Mouse (Mus musculus): ENCODE measurements at regions not wholly inside any gene's neighbourhood (a gene's known extent, or its start where the extent isn't known, plus 50 kb on each side); places are given as distances from the start of the nearest gene placed in this dataset.
"Not testable (repeated sequence)": the region's sequence is repeated elsewhere in the genome, so short reads cannot be mapped to it uniquely, and the experiment has no call there.

DNA sequence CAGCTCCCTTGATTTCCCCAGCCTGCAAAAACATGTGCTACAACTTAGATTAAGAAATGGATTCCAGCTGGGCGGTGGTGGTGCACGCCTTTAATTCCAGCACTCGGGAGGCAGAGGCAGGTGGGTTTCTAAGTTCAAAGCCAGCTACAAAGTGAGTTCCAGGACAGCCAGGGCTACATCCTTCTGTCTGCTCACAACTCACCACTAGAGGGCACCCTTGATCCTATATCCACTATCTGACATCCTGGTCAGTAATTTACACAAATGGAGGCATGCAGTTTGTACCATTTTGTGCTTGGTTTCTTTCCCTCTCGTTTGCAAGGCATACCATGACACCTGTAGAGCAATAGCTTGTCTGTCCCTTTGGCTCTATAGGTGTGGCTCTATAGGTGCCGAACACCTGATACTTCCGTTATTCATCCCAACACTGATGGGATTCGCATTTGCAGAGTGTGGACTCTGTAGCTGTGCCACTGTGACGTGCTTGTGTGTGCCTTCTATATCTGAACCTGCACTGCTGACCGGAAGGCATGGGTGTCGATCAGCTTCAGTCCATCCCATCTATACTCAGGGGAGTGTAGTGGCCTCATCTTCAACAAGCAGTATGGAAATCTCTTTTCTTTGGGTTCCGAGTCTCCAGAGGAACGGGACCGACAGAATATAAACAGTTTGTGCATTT is 108.4 kb upstream of the Spata13 start:
- no peak for DNase-seq (ENCODE audit: low spot score)

- DNase-seq (ENCODE audit: low spot score), result no peak
Measured at GRCm38 (mm10) chr14:60525979-60526378, 107.8 kb upstream of the Spata13 start.

DNA sequence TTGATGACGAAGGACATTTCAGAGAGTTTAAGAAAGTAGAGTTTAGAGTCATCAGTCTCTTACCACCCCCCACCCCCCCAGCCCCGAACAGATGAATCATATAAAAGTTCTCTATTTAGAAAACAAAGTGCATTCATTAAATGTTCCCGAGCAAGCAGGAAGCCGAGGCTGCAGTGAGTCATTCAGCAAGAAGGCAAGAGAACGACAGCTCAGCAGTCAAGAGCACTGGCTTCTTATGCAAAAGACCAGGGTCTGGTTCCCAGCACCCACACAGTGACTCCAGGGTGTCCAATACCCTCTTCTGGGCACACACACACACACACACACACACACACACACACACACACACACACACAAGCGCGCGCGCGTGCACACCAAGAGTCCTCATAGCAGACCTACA is 107.0 kb upstream of the Spata13 start:
- no peak for DNase-seq (ENCODE audit: low spot score)

DNA sequence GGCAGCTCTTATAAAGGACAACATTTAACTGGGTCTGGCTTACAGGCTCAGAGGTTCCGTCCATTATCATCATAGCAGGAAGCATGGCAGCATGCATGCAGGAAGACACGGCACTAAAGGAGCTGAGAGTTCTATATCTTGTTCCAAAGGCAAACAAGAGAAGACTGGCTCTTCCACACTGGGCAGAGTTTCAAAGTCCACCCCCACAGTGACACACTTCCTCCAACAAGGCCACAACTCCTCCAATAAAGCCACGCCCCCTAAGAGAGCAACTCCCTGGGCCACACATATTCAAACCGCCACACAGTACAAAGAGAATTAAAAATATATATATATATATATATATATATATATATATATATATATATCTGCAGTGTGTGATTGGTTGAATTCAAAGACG is 105.8 kb upstream of the Spata13 start:
- DNase-seq (ENCODE audit: low spot score), result no peak

DNA sequence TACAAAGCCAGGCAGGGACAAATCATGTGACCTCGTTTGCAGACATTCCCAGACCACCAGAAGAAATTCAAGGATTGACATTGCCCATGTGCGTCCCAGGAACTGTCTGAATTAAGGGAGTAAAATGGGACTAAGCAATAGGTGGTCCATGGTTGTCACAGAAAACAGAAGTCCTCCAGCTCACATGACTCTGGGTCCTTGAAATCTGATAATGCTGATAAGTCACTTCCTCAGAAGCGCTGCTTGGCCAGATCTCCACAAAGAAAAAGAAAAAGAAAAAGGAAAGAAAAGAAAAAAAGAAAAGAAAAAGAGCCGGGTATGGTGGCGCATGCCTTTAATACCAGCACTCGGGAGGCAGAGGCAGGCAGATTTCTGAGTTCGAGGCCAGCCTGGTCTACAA is 105.3 kb upstream of the Spata13 start:
- no peak for DNase-seq (ENCODE audit: low spot score)

DNA sequence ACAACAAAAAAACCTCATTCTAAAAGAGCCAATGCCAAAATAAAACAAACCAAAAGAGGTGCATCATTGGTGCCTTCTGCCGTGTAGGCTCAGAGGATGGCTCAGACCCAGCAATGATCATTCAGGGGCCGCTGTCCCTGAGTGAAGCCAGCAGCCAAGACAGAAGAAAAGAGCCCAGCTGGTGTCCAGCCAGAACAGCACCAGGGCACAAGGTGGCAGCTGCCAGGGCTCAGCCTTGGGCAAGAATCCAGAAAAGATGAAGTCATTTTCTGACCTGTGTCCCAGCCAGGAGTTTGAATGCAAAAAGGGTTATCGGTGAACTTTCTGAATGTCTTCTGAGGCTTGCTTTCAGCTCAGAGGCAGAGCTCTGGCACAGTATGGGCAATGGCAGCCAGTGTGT is 104.8 kb upstream of the Spata13 start:
- DNase-seq (ENCODE audit: low spot score), result peak; percentile 67

GRCm38 (mm10) chr14:60529646-60530347 is 104.0 kb upstream of the Spata13 start:
- DNase-seq (ENCODE audit: low spot score), result no peak

DNA sequence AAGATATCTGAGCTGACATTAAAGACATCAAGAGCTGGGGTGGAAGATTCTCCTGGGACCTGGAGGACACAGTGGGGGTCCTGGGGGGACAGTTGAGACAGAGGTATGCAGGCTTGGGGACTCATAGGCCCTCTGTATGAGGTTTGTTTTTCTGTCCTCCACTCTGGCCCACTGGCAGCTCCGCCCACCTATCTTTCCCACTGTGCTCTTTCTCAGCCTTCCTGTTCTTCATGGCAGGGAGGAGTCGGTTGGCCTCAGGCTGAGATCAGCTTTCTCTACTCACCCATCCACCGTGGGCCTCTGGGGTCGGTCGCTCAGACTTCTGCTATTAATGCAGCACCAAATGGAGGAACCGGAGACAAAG is 103.5 kb upstream of the Spata13 start:
- DNase-seq (ENCODE audit: low spot score), result no peak

DNA sequence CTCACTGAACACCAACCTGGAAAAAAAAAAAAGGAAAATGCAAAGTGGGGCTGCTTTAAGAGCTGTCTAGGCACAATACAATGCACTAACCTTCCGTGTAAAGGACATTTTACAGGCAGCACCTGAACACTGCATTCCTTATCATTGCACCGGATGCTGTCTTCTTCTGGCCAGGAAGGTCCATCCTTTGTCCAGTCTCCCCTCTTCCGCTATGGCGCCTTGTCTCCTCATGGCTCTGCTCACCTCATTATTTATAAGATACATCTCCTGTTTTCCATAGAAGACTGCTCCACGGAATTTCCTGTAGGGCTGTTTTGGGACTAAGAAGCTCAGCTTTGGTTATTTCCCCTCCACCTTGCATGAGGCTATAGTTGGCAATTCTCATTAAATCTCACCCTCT is 102.8 kb upstream of the Spata13 start:
- DNase-seq (ENCODE audit: low spot score), result no peak

GRCm38 (mm10) chr14:60531766-60532165 is 102.0 kb upstream of the Spata13 start:
- no peak for DNase-seq (ENCODE audit: low spot score)

DNA sequence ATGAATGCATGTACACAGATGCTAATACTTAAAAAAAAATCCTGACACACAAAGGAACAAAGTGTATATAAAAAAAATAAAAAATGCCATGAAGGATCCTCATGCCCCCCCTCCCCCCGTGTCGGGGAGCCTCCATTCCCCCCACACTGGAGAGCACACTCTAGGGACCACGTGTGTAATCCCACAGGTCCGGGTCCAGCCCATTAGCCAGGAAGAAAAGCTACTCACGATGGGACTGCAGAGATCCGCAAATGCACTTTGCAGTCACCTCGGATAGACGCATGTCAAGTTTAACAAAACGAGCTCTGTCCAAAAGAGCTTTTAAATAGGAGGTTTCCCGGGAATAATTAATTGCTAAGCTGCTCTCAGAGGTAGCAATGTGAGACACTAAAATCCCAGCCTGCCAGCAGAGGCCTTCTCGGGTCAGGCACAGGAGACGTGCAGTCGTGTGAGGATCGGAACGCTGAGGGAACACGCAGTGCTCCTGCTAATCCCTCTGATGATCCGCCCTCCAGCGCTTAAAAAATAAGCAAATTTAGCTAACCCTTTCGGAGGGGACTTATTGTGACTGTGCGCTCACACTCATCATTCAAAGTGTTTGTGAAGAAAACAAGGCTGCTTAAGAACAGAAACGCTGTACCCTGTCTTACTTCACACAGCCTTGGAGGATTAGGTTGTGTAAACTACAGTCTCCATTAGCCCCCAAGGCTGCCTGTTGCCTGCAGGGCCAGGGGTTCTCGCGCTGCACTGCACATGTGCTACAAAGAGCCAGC is 100.2 kb upstream of the Spata13 start:
- DNase-seq (ENCODE audit: low spot score), result no peak

- no peak for DNase-seq (ENCODE audit: low spot score)
Measured at GRCm38 (mm10) chr14:60539040-60539439, 94.8 kb upstream of the Spata13 start.

GRCm38 (mm10) chr14:60540111-60540510 is 93.7 kb upstream of the Spata13 start:
- DNase-seq (ENCODE audit: low spot score), result no peak

DNA sequence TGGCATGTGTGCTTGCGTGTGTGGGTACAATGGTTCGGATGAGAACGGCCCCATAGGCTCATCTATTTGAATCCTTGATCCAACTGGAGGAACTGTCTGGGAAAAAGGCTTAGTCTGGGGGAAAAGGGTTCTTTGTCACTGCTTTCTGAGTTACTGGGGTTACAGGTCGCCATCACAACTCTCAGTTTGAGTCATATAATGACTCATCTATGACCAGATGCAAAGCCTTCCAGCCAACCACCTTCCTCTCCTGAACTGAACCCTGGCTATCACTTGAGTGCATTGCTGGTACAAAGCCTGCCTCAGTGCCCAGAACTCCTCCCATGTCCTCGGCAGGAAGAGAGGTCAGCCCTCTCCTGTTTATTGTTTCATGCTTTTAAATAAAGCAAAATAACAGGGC is 92.2 kb upstream of the Spata13 start:
- no peak for DNase-seq (ENCODE audit: low spot score)

GRCm38 (mm10) chr14:60544767-60545166 is 89.0 kb upstream of the Spata13 start:
- DNase-seq (ENCODE audit: low spot score), result no peak

DNA sequence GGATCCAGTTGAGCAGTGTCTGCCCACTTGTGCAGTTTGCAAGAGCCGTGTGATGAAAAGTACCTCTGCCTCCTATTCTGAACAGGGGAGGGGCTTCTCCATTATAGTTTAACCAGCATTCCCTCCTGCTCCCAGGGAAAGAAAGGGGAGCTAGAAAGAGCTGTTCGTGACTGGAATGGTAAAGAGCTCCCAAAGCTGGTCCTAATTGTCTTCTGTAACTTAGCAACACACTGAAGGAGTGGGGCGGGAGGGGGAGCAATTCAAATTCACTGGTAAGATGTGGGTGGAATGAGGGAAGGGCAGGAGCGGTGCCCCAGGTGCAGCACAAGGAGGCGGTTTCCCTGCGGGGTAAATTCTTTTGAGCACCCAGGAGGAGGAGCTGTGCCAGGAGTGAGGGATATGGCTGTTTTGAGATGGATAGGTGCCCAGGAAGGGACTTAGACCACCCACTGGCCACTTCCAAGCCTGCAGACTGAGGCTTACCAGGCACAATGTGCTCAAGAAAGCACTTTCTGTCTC is 79.5 kb upstream of the Spata13 start:
- DNase-seq (ENCODE audit: low spot score), result no peak

DNA sequence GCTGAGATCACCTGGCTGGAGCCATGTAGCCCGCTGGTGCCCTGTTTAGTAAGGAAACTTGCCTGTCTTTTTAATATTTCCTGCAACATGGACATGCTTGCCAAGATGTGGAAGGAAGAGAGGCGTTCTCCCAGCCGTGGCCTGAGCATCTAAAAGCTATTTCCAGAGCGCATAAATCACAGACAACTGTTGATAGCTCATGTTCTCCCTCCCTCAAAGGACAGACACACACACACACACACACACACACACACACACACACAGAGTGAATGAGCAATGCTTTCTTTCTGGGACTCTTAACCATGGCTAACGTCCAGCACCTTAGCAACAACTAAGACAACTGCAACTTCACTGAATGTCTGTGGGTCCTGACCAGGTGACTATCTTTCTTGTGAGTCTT is 77.3 kb upstream of the Spata13 start:
- no peak for DNase-seq (ENCODE audit: low spot score)

- DNase-seq (ENCODE audit: low spot score), result no peak
Measured at GRCm38 (mm10) chr14:60557020-60557419, 76.8 kb upstream of the Spata13 start.

DNA sequence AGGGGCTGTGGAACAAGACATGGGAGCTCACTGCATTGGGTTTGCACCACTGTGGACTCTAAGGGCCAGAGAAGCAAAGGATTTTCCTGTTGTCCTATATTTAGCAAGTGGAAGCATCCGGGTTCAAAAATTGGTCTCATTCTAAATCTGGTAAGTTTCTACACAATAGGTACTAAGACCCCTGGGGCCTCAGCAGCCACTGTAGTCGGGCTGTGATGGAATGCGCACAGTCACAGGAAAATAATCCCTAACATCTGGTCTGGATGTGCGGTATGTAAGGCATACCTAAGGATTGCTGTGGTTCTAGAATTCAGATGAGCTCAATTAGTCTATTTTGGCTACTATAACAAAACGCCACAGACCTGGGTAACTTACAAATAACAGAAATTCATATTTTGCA is 74.4 kb upstream of the Spata13 start:
- no peak for DNase-seq (ENCODE audit: low spot score)

DNA sequence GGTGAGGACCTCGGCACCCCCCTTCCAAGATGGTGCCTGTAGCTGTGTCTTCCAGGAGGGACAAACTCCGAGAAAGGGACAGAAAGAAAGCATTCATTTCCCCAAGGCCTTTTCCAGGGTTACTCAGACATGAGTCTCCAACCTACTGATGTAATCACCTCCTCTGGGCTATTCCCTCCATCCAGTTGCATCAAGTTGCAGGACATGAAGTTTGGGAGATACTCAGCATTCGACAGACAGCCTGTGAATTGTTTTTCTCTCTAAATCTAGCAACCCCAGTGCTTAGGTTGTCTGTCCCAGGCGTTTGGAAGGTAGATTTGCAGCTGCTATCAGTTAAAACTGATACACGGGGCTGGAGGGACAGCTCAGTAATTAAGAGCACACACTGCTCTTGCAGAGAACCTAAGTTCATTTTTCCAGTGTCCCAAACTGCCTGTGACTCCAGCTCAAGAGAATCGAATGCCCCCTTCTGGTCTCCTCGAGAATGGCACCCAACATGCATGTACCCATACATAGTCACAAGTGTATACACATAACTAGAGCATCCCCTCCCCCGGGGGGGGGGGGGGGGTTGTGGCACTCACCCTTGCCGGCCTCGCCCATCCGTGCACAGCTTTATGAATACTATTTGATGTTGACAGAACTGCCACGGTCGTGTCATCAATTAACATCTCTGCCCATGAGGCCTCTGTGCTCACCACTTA is 73.8 kb upstream of the Spata13 start:
- no peak for DNase-seq (ENCODE audit: low spot score)

DNA sequence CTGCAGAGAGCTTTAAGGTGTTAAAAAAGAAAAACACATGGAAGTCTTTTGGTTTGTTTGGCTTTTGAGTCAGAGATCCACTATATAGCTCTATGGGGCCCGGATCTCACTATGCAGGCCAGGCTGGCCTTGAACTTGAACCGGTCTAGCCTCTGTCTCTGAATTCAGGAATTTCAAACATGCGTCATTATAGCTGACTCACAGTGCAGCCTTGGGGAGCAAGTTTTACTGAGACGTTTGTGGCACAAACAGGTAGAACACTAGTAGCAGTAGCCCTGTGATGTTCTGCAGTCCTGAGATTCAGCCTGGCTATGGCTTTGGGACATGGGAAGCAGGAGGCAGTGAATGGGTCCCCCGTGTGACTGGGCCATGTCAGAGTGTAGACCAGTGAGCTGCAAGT is 57.5 kb upstream of the Spata13 start:
- DNase-seq (ENCODE audit: low spot score), result no peak

GRCm38 (mm10) chr14:60580131-60580530 is 53.7 kb upstream of the Spata13 start:
- DNase-seq (ENCODE audit: low spot score), result not testable (repeated sequence)
